ENCODE assay signal across 11 mouse cellular contexts in the genomic region with DNA sequence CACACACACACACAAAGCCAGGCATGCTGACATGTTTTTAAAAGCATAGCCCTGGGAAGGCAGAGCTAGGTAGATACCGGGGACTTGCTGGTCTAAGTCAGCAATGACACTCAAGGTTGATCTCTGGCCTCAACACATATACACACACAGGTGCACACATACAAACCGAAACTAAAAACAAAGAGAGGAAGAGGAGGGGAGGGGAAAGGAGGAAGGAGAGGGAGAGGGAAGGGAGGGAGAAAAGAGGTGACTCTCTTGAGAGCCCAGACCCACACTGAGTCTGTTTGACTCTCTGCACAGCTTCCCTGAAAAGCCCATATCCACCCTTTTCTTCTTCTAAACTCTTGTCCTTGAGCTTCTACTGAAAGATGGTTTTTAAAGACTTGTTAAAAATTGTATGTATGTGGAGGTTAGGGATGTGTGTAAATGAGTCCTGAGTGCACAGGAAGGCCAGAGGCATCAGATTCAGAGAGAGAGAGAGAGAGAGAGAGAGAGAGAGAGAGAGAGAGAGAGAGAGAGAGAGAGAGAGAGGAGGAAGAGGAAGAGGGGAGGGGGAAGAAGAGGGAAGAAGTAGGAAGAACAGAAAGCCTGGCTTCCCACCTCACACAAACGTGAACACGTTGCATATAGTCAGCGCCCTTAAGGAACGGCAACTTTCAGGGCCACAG. TPM values are rescaled to one million over a fixed set of nuclear protein-coding genes. Genes with fewer than 3 reads are reported as not detected.
DNase-seq lines count a peak whose midpoint lies in the region; ATAC-seq and TF ChIP-seq lines count a peak whose summit lies in the region.
"Had no signal": no experiment of that assay in that cellular context is flagged by ENCODE, and none has a peak within 500 bp of the region (broad histone marks: within the 10 kb centered on the region; RNA-seq: fewer than 3 reads in every experiment).

No protein-coding gene starts in this region.

- H3K36me3 ChIP-seq in heart, embryonic 15.5 days, result no peaks in the 10 kb centered on the region
- H3K36me3 ChIP-seq in ES-E14 (ENCODE audit: control insufficient read depth, insufficient read depth, low read length, poor library complexity, severe bottlenecking), result no peaks in the 10 kb centered on the region
- H3K36me3 ChIP-seq in liver, embryonic 16.5 days (ENCODE audit: control insufficient read depth, insufficient read depth), result no peaks in the 10 kb centered on the region
- H3K36me3 ChIP-seq: forebrain, embryonic 10.5 days had no signal

- no peak overlapping the region for H3K4me3 ChIP-seq in heart, embryonic 15.5 days
- H3K4me3 ChIP-seq in ES-E14 (ENCODE audit: insufficient read depth in 1 of 2, low read depth in 1 of 2, low read length in 2 of 2, poor library complexity in 1 of 2, severe bottlenecking in 1 of 2), result peak overlapping the region; percentile 1 to 35; a peak in 1 of 4 replicates
- peak overlapping the region; percentile 36 for H3K4me3 ChIP-seq in liver, embryonic 16.5 days (ENCODE audit: low read depth, low read length)
- no peak overlapping the region for H3K4me3 ChIP-seq in cerebellum, adult 2 months (replicated peaks; ENCODE audit: insufficient read depth, low read depth, low read length)
- H3K4me3 ChIP-seq: forebrain, embryonic 10.5 days had no signal

- 63% methylated on average over 6 of the region's 6 CpGs for WGBS in heart, embryonic 15.5 days
- 20% methylated on average over 6 of the region's 6 CpGs for WGBS in liver, embryonic 16.5 days (ENCODE audit: insufficient replicate concordance)
- 79% methylated on average over 6 of the region's 6 CpGs for WGBS in cerebellum, adult 2 months

- TF ChIP-seq CTCF in cerebellum, adult 2 months (IDR thresholded peaks at IDR 0.05; ENCODE audit: borderline replicate concordance, insufficient read depth, low read depth, low read length), result no peak

- in situ Hi-C loops in ES-E14 (cut with MboI; ENCODE audit: low sequenced_read_pairs in 2 of 2, unreplicated experiment in 2 of 2), result no loop called here

- H3K9ac ChIP-seq in heart, embryonic 15.5 days, result no peak overlapping the region
- no peak overlapping the region for H3K9ac ChIP-seq in ES-E14 (ENCODE audit: insufficient read depth, low read depth, low read length, poor library complexity, severe bottlenecking)
- H3K9ac ChIP-seq in liver, embryonic 16.5 days (ENCODE audit: low read depth, low read length), result peak overlapping the region; percentile 16; the same call in 1 of the 2 replicates

- no peak for TF ChIP-seq POLR2A in cerebellum, adult 2 months (IDR thresholded peaks at IDR 0.05; ENCODE audit: borderline replicate concordance, insufficient read depth, low read length)

- peak overlapping the region; percentile 22 for H3K4me2 ChIP-seq in heart, embryonic 15.5 days
- H3K4me2 ChIP-seq in liver, embryonic 16.5 days (ENCODE audit: low read depth, low read length), result peak overlapping the region; percentile 67

- peak overlapping the region; percentile 27 for H3K27ac ChIP-seq in heart, embryonic 15.5 days
- no peak overlapping the region; the same call in 1 of the 2 replicates for H3K27ac ChIP-seq in ES-E14 (ENCODE audit: insufficient read depth, low read depth, low read length, poor library complexity, severe bottlenecking)
- H3K27ac ChIP-seq in liver, embryonic 16.5 days (ENCODE audit: low read length), result peak overlapping the region; percentile 63
- no peak overlapping the region for H3K27ac ChIP-seq in cerebellum, adult 2 months (ENCODE audit: insufficient read depth, low read length)
- H3K27ac ChIP-seq: forebrain, embryonic 10.5 days had no signal

- no peaks in the 10 kb centered on the region for H3K27me3 ChIP-seq in heart, embryonic 15.5 days
- H3K27me3 ChIP-seq in liver, embryonic 16.5 days (ENCODE audit: control insufficient read depth, insufficient read depth, low read depth, low read length), result no peaks in the 10 kb centered on the region
- H3K27me3 ChIP-seq in cerebellum, adult 2 months (ENCODE audit: control insufficient read depth, insufficient read depth, low read length), result no peaks in the 10 kb centered on the region

- intact Hi-C loops in heart, postnatal 10 days (cut with DNase I), result no loop called here

- no peak for DNase-seq in heart, postnatal 10 days
- DNase-seq in 416B (ENCODE audit: low read depth), result peak; percentile 43
- DNase-seq in ES-E14 (ENCODE audit: low read depth, low spot score), result no peak
- no peak for DNase-seq in embryo, embryonic 11 days
- no peak for DNase-seq in kidney, postnatal 10 days
- no peak for DNase-seq in cerebellum, adult 2 months
- DNase-seq: kidney, adult 9 months; lung, postnatal 10 days had no signal

- no peaks in the 10 kb centered on the region for H3K9me3 ChIP-seq in heart, embryonic 15.5 days (replicated peaks)
- no peaks in the 10 kb centered on the region for H3K9me3 ChIP-seq in ES-E14 (ENCODE audit: control insufficient read depth, insufficient read depth, low read depth, low read length)
- H3K9me3 ChIP-seq in liver, embryonic 16.5 days (replicated peaks; ENCODE audit: control insufficient read depth, low read length), result no peaks in the 10 kb centered on the region
- H3K9me3 ChIP-seq: forebrain, embryonic 10.5 days had no signal

- H3K4me1 ChIP-seq in heart, embryonic 15.5 days (replicated peaks), result peaks cover 18% of the 10 kb centered on the region
- H3K4me1 ChIP-seq in ES-E14 (ENCODE audit: control insufficient read depth in 2 of 2, insufficient read depth in 2 of 2, low read length in 2 of 2, poor library complexity in 1 of 2), result peaks cover 22 to 24% of the 10 kb centered on the region in 2 experiments
- H3K4me1 ChIP-seq in liver, embryonic 16.5 days (ENCODE audit: control insufficient read depth, low read depth, low read length), result peaks cover 21% of the 10 kb centered on the region
- H3K4me1 ChIP-seq in cerebellum, adult 2 months (ENCODE audit: control insufficient read depth, insufficient read depth, low read length), result no peaks in the 10 kb centered on the region

- no peak for ATAC-seq in heart, embryonic 15.5 days (replicated peaks; ENCODE audit: insufficient number of reproducible peaks, insufficient read depth, low FRiP score, low read depth)
- ATAC-seq in liver, embryonic 16.5 days (ENCODE audit: low read depth), result peak; percentile 39; the same call in 1 of the 2 replicates

TF ChIP-seq in ES-E14, 5 proteins besides CTCF, POLR2A, EP300 and RAD21:
- no peak for TF ChIP-seq HCFC1 (IDR thresholded peaks at IDR 0.05; ENCODE audit: borderline replicate concordance, insufficient read depth, low read length)
- no peak for TF ChIP-seq MAFK (IDR thresholded peaks at IDR 0.05; ENCODE audit: insufficient read depth, low read depth, low read length)
- TF ChIP-seq CHD2 (IDR thresholded peaks at IDR 0.05; ENCODE audit: low read depth, low read length), result no peak
- TF ChIP-seq ZNF384 (IDR thresholded peaks at IDR 0.05; ENCODE audit: low read depth, low read length), result no peak
- no peak for TF ChIP-seq ZC3H11A (IDR thresholded peaks at IDR 0.05; ENCODE audit: borderline replicate concordance, low read depth, low read length)

RNA-seq across cellular contexts. Expression of gene Incenp, which starts 38.9 kb away (rescaled TPM):
- 56.9 and 72.6 TPM in 2 replicates for polyA plus RNA-seq in heart, embryonic 15.5 days (2015; fragmentation: Nextera tagmentation; extraction: Ambion mirVana)
- total RNA-seq in heart, postnatal 10 days (2021), result 10 to 100 TPM; 22.3 to 25.9 TPM
- 107 and 140 TPM in 2 replicates for total RNA-seq in ES-E14 (2012; rRNA removed)
- polyA plus RNA-seq in liver, embryonic 16.5 days (2015; fragmentation: Nextera tagmentation; extraction: Ambion mirVana), result 76.2 and 79.7 TPM in 2 replicates
- polyA plus RNA-seq in cerebellum, adult 2 months (2012; rRNA removed), result 16.3 and 16.7 TPM in 2 replicates

RNA-seq across cellular contexts. Expression of gene Fth1, which starts 42.1 kb away (rescaled TPM):
- polyA plus RNA-seq in heart, embryonic 15.5 days (2015; fragmentation: Nextera tagmentation; extraction: Ambion mirVana), result 1,879 and 1,985 TPM in 2 replicates
- 1,000 to 10,000 TPM; 1,753 to 1,826 TPM for total RNA-seq in heart, postnatal 10 days (2021)
- 413 and 478 TPM in 2 replicates for total RNA-seq in ES-E14 (2012; rRNA removed)
- polyA plus RNA-seq in liver, embryonic 16.5 days (2015; fragmentation: Nextera tagmentation; extraction: Ambion mirVana), result 3,514 and 3,691 TPM in 2 replicates
- polyA plus RNA-seq in cerebellum, adult 2 months (2012; rRNA removed), result 4,588 and 5,845 TPM in 2 replicates

Comparison
In these comparisons a context has a peak if more than half of its experiments do, and no peak if none do; other contexts are left out.
1. H3K27ac ChIP-seq: peak in heart, embryonic 15.5 days (single experiment) and liver, embryonic 16.5 days (single experiment); none in ES-E14 (single experiment) and cerebellum, adult 2 months (single experiment).
2. H3K4me3 ChIP-seq: peak in ES-E14 (2 of 2) and liver, embryonic 16.5 days (single experiment); none in heart, embryonic 15.5 days (single experiment) and cerebellum, adult 2 months (single experiment).